Mouse (Mus musculus) liver, adult 2 months (tissue): ENCODE measurements at regions not wholly inside any gene's neighbourhood (a gene's known extent, or its start where the extent isn't known, plus 50 kb on each side); places are given as distances from the start of the nearest gene placed in this dataset.

Experiments
- CTCF ChIP-seq: fragments of 200-500 bp; IDR thresholded peaks from 2 replicates; pipeline ENCODE4 v1.5.1; 2011; ENCODE audit warnings: low read depth, low read length, control low read depth
- POLR2A ChIP-seq: fragments of 200-500 bp; IDR thresholded peaks from 2 replicates; pipeline ENCODE4 v1.6.1; 2011; ENCODE audit warnings: low read length, control low read depth; ENCODE audit not compliant: insufficient read depth; ENCODE audit errors: extremely low read depth

DNA sequence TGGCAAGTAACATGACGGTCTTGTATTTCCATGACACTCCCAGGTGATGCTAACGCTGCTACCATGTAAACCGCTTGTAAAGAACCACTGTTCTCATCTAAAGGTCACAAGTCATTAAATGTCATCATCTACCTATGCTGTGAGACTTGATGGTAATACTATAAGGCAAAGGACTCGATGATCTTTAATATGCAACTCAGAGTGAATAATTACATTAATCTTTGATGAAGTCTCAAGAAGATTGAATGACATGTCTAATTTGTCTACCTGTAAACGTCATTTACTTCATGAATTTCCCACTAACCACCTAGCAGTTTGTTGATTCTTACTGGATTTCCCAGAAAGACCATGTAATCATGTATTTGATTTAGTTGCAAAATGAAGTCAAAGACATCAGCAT lies 143.5 kb upstream of the Cblb start:
- TF ChIP-seq CTCF (no peak), POLR2A (no peak)
